Mouse (Mus musculus): ENCODE data around the gene Egfr.

Gene Egfr

GRCm38 (mm10) chr11:16752007-16752348 is at the start of gene Egfr:
Gene Egfr, plus strand, starts transcription at chr11:16752203.
- peak; percentile 82 for ATAC-seq (ENCODE audit: low TSS enrichment)

- no peak for ATAC-seq (ENCODE audit: low TSS enrichment)
These were observed 48.8 kb upstream of the Egfr start for GRCm38 (mm10) chr11:16703221-16703620.

GRCm38 (mm10) chr11:16735083-16735644 is 16.8 kb upstream of the Egfr start:
- no peak for ATAC-seq (ENCODE audit: low TSS enrichment)

GRCm38 (mm10) chr11:16737323-16737722 is 14.7 kb upstream of the Egfr start:
- ATAC-seq (ENCODE audit: low TSS enrichment): no peak

GRCm38 (mm10) chr11:16738691-16739090 is 13.3 kb upstream of the Egfr start:
- ATAC-seq (ENCODE audit: low TSS enrichment): no peak

- no peak for ATAC-seq (ENCODE audit: low TSS enrichment)
These were observed 12.8 kb upstream of the Egfr start for GRCm38 (mm10) chr11:16739155-16739554.

GRCm38 (mm10) chr11:16740691-16741611 is 11.1 kb upstream of the Egfr start:
- no peak for ATAC-seq (ENCODE audit: low TSS enrichment)

GRCm38 (mm10) chr11:16742251-16742650 is 9.8 kb upstream of the Egfr start:
- no peak for ATAC-seq (ENCODE audit: low TSS enrichment)

GRCm38 (mm10) chr11:16742821-16743220 is 9.2 kb upstream of the Egfr start:
- no peak for ATAC-seq (ENCODE audit: low TSS enrichment)

- ATAC-seq (ENCODE audit: low TSS enrichment): no peak
These were observed 483 bp upstream of the Egfr start for GRCm38 (mm10) chr11:16751457-16751982.

GRCm38 (mm10) chr11:16752349-16753153 is 548 bp downstream of the Egfr start:
- peak; percentile 45 for ATAC-seq (ENCODE audit: low TSS enrichment)

- no peak for ATAC-seq (ENCODE audit: low TSS enrichment)
These were observed 1.4 kb downstream of the Egfr start for GRCm38 (mm10) chr11:16753154-16754040.

GRCm38 (mm10) chr11:16759930-16760329 is 7.9 kb downstream of the Egfr start:
- ATAC-seq (ENCODE audit: low TSS enrichment): no peak

- ATAC-seq (ENCODE audit: low TSS enrichment): no peak
These were observed 9.2 kb downstream of the Egfr start for GRCm38 (mm10) chr11:16761184-16761583.

- peak; percentile 77 for ATAC-seq (ENCODE audit: low TSS enrichment)
These were observed 14.2 kb downstream of the Egfr start for GRCm38 (mm10) chr11:16766038-16766815.

- no peak for ATAC-seq (ENCODE audit: low TSS enrichment)
These were observed 16.0 kb downstream of the Egfr start for GRCm38 (mm10) chr11:16767984-16768383.

- ATAC-seq (ENCODE audit: low TSS enrichment): no peak
These were observed 17.3 kb downstream of the Egfr start for GRCm38 (mm10) chr11:16769276-16769675.

GRCm38 (mm10) chr11:16769709-16770303 is 17.8 kb downstream of the Egfr start:
- no peak for ATAC-seq (ENCODE audit: low TSS enrichment)

GRCm38 (mm10) chr11:16770966-16771365 is 19.0 kb downstream of the Egfr start:
- no peak for ATAC-seq (ENCODE audit: low TSS enrichment)

GRCm38 (mm10) chr11:16772717-16773116 is 20.7 kb downstream of the Egfr start:
- ATAC-seq (ENCODE audit: low TSS enrichment): no peak

Measured in frontal cortex, adult (tissue).